Mouse (Mus musculus): ENCODE measurements around the gene Cyb5b. TPM values are rescaled to one million over a fixed set of nuclear protein-coding genes. Genes with fewer than 3 reads are reported as not detected.

Gene Cyb5b
- polyA plus RNA-seq, 1 experiment, result 24.1 TPM

DNA sequence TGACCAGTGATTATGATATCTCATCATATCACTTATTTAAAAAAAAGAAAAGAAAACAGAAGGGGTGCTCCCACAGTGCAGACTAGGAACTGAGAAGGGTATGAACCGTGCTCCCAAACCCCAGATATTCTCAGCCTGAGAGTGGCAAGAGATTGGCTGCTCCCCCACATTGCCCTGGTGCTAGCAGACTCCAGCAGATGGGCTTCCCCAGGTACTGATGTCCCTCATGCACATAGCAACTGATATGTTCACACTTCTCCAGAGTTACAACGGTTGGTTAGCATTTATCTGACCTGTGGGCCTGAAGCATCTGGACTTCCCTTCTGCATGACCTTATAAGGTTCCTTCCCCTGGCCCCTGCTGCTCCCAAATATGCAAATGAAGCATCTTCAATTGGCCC, 68.6 kb downstream of the Cyb5b start:
- no peak overlapping the region for H3K4me3 ChIP-seq (ENCODE audit: extremely low read depth, insufficient read depth, insufficient read length)
- H3K27ac ChIP-seq (ENCODE audit: insufficient read depth, low read length), result no peak overlapping the region
- H3K27me3 ChIP-seq (ENCODE audit: control insufficient read depth, insufficient read depth, low read length), result no peaks in the 10 kb centered on the region
- DNase-seq (ENCODE audit: low read depth in 1 of 2, low spot score in 2 of 2), result no peak
- TF ChIP-seq POLR2A (IDR thresholded peaks at IDR 0.05; ENCODE audit: low read depth, low read length) (no peak), CTCF (IDR thresholded peaks at IDR 0.05; ENCODE audit: extremely low read depth, insufficient read depth, insufficient read length, insufficient replicate concordance) (no peak)
- no peaks in the 10 kb centered on the region for H3K4me1 ChIP-seq (ENCODE audit: control insufficient read depth, insufficient read depth, insufficient read length)
- H3K36me3 ChIP-seq (ENCODE audit: control insufficient read depth, insufficient read depth, low read length), result no peaks in the 10 kb centered on the region
- 75% methylated on average over 2 of the region's 2 CpGs for WGBS

DNA sequence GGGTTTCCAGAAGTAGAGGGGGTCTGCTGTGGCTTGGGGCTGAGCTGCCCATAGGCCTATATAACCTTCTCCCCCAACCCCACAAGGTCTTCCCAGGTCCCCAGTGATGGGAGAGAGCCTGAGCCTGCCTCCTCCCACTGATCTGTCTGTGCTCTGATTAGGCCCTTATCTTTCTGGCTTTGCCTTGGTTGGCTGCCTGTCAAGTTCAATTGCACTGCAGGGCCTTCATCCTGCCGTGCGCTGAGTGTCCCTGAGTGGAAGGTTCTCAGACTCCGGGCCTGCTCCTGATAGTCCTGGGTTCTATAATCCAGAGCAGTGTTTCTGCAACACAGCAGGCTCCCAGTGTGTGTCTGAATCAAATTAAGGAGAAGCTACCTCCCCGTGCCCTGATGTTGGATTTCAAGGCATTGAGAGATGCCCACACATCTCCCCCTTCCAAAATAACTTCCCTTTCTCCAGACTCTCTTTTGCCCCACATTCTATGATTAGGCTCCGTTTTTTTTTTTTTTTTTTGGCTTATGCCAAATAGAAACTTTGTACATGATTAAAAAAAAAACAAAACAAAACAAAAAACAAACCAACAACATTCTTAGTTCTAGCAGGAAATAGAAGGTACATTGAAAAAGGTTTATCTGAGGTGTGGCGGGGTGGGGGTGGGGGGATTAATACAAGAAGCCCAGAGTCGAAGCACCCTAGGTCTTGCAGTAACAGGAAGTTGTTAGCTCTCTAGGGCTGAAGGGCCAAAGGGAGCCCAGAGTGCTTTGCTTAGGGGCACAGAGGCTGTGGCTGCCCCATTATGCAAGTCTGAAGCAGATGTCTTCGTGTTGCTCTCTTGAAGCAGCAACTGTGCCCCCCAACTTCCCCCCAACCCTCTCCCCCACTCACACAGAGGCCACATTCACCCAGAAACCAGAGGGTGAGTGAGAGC, 71.7 kb downstream of the Cyb5b start:
- H3K27me3 ChIP-seq (ENCODE audit: control insufficient read depth, insufficient read depth, low read length), result no peaks in the 10 kb centered on the region
- TF ChIP-seq POLR2A (IDR thresholded peaks at IDR 0.05; ENCODE audit: low read depth, low read length) (no peak), CTCF (IDR thresholded peaks at IDR 0.05; ENCODE audit: extremely low read depth, insufficient read depth, insufficient read length, insufficient replicate concordance) (no peak)
- WGBS, result 45% methylated on average over 8 of the region's 8 CpGs
- no peaks in the 10 kb centered on the region for H3K36me3 ChIP-seq (ENCODE audit: control insufficient read depth, insufficient read depth, low read length)
- no peak overlapping the region for H3K27ac ChIP-seq (ENCODE audit: insufficient read depth, low read length)
- DNase-seq (ENCODE audit: low read depth in 1 of 2, low spot score in 2 of 2), result no peak
- H3K4me3 ChIP-seq (ENCODE audit: extremely low read depth, insufficient read depth, insufficient read length), result no peak overlapping the region
- H3K4me1 ChIP-seq (ENCODE audit: control insufficient read depth, insufficient read depth, insufficient read length), result no peaks in the 10 kb centered on the region

DNA sequence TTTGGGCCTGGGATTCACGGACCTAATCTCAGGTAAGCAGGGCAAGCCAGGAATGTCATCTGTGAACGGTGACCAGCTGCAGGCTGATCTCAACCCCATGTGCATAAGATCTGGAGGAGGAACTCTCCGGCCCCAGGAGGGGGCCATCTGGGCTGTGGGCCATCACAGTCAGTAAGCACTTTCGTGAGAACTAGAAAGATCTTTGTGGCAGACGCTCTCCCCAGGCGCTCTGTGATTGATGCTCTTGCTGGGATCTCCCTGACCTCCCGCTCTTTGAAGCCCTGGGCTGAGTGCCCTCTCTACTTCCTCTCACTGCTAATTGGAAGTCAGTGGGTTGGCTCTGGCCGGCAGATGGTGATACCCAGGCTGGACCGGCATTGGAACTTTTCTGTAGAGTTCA, 75.7 kb downstream of the Cyb5b start:
- Histone ChIP-seq H3K4me1 (ENCODE audit: control insufficient read depth, insufficient read depth, insufficient read length) (no peaks in the 10 kb centered on the region), H3K4me3 (ENCODE audit: extremely low read depth, insufficient read depth, insufficient read length) (no peak overlapping the region), H3K27me3 (ENCODE audit: control insufficient read depth, insufficient read depth, low read length) (no peaks in the 10 kb centered on the region), H3K27ac (ENCODE audit: insufficient read depth, low read length) (no peak overlapping the region), H3K36me3 (ENCODE audit: control insufficient read depth, insufficient read depth, low read length) (no peaks in the 10 kb centered on the region)
- TF ChIP-seq CTCF (IDR thresholded peaks at IDR 0.05; ENCODE audit: extremely low read depth, insufficient read depth, insufficient read length, insufficient replicate concordance), result no peak
- TF ChIP-seq POLR2A (IDR thresholded peaks at IDR 0.05; ENCODE audit: low read depth, low read length), result no peak
- DNase-seq (ENCODE audit: low read depth in 1 of 2, low spot score in 2 of 2), result no peak
- WGBS, result 78% methylated on average over 9 of the region's 9 CpGs

DNA sequence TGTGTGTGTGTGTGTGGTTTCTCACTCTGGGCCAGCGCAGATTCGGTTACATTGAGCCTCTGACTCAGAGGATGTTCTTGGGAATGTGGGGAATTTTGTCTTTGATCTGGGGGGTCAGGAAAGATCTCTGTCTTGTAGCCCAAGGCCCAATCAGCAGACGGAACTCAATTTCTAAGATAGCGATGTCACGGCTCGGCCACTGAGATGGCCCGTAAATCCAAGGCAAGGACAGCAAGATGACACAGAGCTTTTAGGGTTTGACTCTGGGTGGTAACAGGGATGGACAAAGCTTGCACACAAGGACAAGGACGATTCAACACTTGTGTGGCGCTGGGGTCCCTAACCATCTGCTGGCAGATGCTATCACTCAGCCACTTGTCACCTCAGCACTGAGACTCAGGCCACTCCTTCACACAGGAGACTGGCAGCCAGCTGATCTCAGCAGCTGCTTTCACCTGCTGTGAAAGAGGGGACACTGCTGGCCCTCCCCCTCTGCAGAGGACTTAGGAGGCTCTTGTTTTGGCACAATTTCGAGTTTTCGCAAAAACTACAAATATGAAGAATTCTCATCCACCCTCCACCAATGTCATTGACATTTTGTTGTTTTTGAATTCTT, 76.7 kb downstream of the Cyb5b start:
- no peaks in the 10 kb centered on the region for H3K27me3 ChIP-seq (ENCODE audit: control insufficient read depth, insufficient read depth, low read length)
- no peak for DNase-seq (ENCODE audit: low read depth in 1 of 2, low spot score in 2 of 2)
- 90% methylated on average over 11 of the region's 11 CpGs for WGBS
- H3K4me3 ChIP-seq (ENCODE audit: extremely low read depth, insufficient read depth, insufficient read length), result no peak overlapping the region
- H3K36me3 ChIP-seq (ENCODE audit: control insufficient read depth, insufficient read depth, low read length), result no peaks in the 10 kb centered on the region
- H3K27ac ChIP-seq (ENCODE audit: insufficient read depth, low read length), result no peak overlapping the region
- no peaks in the 10 kb centered on the region for H3K4me1 ChIP-seq (ENCODE audit: control insufficient read depth, insufficient read depth, insufficient read length)
- TF ChIP-seq POLR2A (IDR thresholded peaks at IDR 0.05; ENCODE audit: low read depth, low read length), result no peak
- TF ChIP-seq CTCF (IDR thresholded peaks at IDR 0.05; ENCODE audit: extremely low read depth, insufficient read depth, insufficient read length, insufficient replicate concordance), result no peak

DNA sequence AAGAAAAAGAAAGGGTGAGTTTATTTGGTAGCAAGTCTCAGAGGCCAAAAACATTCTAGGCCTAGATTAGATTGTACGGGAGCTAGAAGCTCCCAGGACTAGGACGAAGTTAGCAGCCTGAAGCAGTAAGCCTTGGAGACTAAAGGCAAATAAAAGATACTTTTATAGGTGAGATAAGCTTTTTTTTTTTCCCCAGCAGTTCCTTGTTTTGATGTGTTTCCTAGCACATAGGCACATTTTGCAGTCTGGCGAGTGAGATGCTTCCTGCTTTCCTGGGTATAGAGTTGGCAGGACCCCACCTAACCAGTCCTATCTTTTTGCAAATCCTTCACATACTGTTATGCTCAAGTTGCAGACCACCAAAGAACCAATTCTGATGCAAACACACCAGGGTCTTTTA, 82.8 kb downstream of the Cyb5b start:
- no peak for DNase-seq (ENCODE audit: low read depth in 1 of 2, low spot score in 2 of 2)

DNA sequence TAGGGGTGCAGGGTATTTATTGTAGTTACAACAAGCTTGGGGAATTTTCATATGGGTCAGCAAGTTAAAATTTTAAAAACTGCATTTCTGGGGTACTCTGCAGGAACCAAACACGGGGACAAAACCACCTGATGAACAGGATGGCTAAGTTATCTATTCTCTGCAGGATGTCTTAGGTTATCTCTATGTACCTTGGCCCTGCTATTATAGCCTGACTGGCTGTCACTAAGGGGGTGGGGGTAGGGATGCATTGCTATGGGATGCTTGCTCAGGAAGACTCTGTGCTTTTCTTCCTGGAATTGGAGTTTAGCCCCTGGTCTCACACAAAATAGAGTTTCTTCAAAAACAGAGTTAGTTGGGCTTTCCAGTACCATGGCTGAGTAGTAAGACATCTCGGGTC, 83.3 kb downstream of the Cyb5b start:
- TF ChIP-seq POLR2A (IDR thresholded peaks at IDR 0.05; ENCODE audit: low read depth, low read length), result no peak
- no peak for TF ChIP-seq CTCF (IDR thresholded peaks at IDR 0.05; ENCODE audit: extremely low read depth, insufficient read depth, insufficient read length, insufficient replicate concordance)
- no peak overlapping the region for H3K4me3 ChIP-seq (ENCODE audit: extremely low read depth, insufficient read depth, insufficient read length)
- no peak overlapping the region for H3K27ac ChIP-seq (ENCODE audit: insufficient read depth, low read length)
- WGBS, result 89% methylated on average over 2 of the region's 2 CpGs
- H3K36me3 ChIP-seq (ENCODE audit: control insufficient read depth, insufficient read depth, low read length), result no peaks in the 10 kb centered on the region
- no peaks in the 10 kb centered on the region for H3K4me1 ChIP-seq (ENCODE audit: control insufficient read depth, insufficient read depth, insufficient read length)
- DNase-seq (ENCODE audit: low read depth in 1 of 2, low spot score in 2 of 2), result no peak
- H3K27me3 ChIP-seq (ENCODE audit: control insufficient read depth, insufficient read depth, low read length), result no peaks in the 10 kb centered on the region

More for the DNA sequence above, 82.8 kb downstream of the Cyb5b start:
- H3K4me3 ChIP-seq (ENCODE audit: extremely low read depth, insufficient read depth, insufficient read length), result no peak overlapping the region
- no peaks in the 10 kb centered on the region for H3K27me3 ChIP-seq (ENCODE audit: control insufficient read depth, insufficient read depth, low read length)
- 84% methylated on average over 3 of the region's 3 CpGs for WGBS
- no peak overlapping the region for H3K27ac ChIP-seq (ENCODE audit: insufficient read depth, low read length)
- no peaks in the 10 kb centered on the region for H3K36me3 ChIP-seq (ENCODE audit: control insufficient read depth, insufficient read depth, low read length)
- H3K4me1 ChIP-seq (ENCODE audit: control insufficient read depth, insufficient read depth, insufficient read length), result no peaks in the 10 kb centered on the region
- no peak for TF ChIP-seq CTCF (IDR thresholded peaks at IDR 0.05; ENCODE audit: extremely low read depth, insufficient read depth, insufficient read length, insufficient replicate concordance)
- TF ChIP-seq POLR2A (IDR thresholded peaks at IDR 0.05; ENCODE audit: low read depth, low read length), result no peak

Other genes with a start within 250 kb of the Cyb5b start
- gene Sntb2, start 214.9 kb upstream of the Cyb5b start, polyA plus RNA-seq (2012; rRNA removed), result 4.9 and 5.5 TPM in 2 replicates
- 13.9 TPM in 2 replicates for gene Vps4a, start 119.4 kb upstream of the Cyb5b start, polyA plus RNA-seq (2012; rRNA removed)
- gene Pdf, start 102.0 kb upstream of the Cyb5b start, polyA plus RNA-seq (2012; rRNA removed), result 18.0 and 42.2 TPM in 2 replicates
- gene Cog8, start 94.0 kb upstream of the Cyb5b start, polyA plus RNA-seq (2012; rRNA removed), result 31.6 and 32.7 TPM in 2 replicates
- 26.4 and 37.6 TPM in 2 replicates for gene Nip7, start 93.8 kb upstream of the Cyb5b start, polyA plus RNA-seq (2012; rRNA removed)
- 11.8 and 14.3 TPM in 2 replicates for gene Tmed6, start 85.0 kb upstream of the Cyb5b start, polyA plus RNA-seq (2012; rRNA removed)
- 10.9 and 12.7 TPM in 2 replicates for gene Terf2, start 54.1 kb upstream of the Cyb5b start, polyA plus RNA-seq (2012; rRNA removed)
- gene Nfat5, start 142.8 kb downstream of the Cyb5b start, polyA plus RNA-seq (2012; rRNA removed), result 13.1 and 14.4 TPM in 2 replicates